Mouse (Mus musculus) liver, embryonic 11.5 days (tissue): ENCODE measurements at regions not wholly inside any gene's neighbourhood (a gene's known extent, or its start where the extent isn't known, plus 50 kb on each side); places are given as distances from the start of the nearest gene placed in this dataset.

ENCODE experiments used
- ATAC-seq: fragments of 200-750 bp; cut with Nextera tagmentation; replicated peaks from 2 replicates; pipeline ENCODE4 v1.8.0; 2017; ENCODE audit warnings: moderate number of reproducible peaks, mild to moderate bottlenecking, moderate TSS enrichment, moderate library complexity; ENCODE audit not compliant: low FRiP score
- DNase-seq: peaks from one replicate; pipeline ENCODE4 v3.0.0-alpha.2; 2017; ENCODE audit warnings: low spot score
- H3K27ac ChIP-seq: fragments of 300-500 bp; sonication (generic); 2 replicates; pipeline ENCODE4 v1.5.1; 2014; ENCODE audit warnings: mild to moderate bottlenecking, low read depth, low read length, control low read depth
- H3K27me3 ChIP-seq: fragments of 300-500 bp; sonication (generic); replicated peaks from 2 replicates; pipeline ENCODE4 v1.6.1; 2014; ENCODE audit warnings: low read length, mixed read lengths; ENCODE audit not compliant: control insufficient read depth, insufficient read depth
- H3K36me3 ChIP-seq: fragments of 300-500 bp; sonication (generic); 2 replicates; pipeline ENCODE4 v1.6.1; 2014; ENCODE audit warnings: mild to moderate bottlenecking, low read length, moderate library complexity, mixed read lengths; ENCODE audit not compliant: control insufficient read depth, insufficient read depth
- H3K4me1 ChIP-seq: fragments of 300-500 bp; sonication (generic); replicated peaks from 2 replicates; pipeline ENCODE4 v1.6.1; 2014; ENCODE audit warnings: low read length, mixed read lengths; ENCODE audit not compliant: control insufficient read depth, insufficient read depth
- H3K4me2 ChIP-seq: fragments of 300-500 bp; sonication (generic); 2 replicates; pipeline ENCODE4 v1.6.1; 2014; ENCODE audit warnings: mild to moderate bottlenecking, control low read depth, moderate library complexity
- H3K4me3 ChIP-seq: fragments of 300-500 bp; sonication (generic); 2 replicates; pipeline ENCODE4 v1.5.1; 2014; ENCODE audit warnings: low read depth, low read length, control low read depth
- H3K9ac ChIP-seq: fragments of 300-500 bp; sonication (generic); 2 replicates; pipeline ENCODE4 v1.6.1; 2014; ENCODE audit warnings: low read depth, low read length, control low read depth
- H3K9me3 ChIP-seq: fragments of 300-500 bp; sonication (generic); 2 replicates; pipeline ENCODE4 v1.6.1; 2016; ENCODE audit warnings: low read length, inconsistent platforms, mixed read lengths; ENCODE audit not compliant: control insufficient read depth
- WGBS: fragments of 180-500 bp; shearing (Covaris S2); extraction: QIAGEN DNeasy Blood & Tissue Kit; methylation state at CpG from one replicate; pipeline ENCODE4 v1.1.7; 2014; 5-methylcytosine and 5-hydroxymethylcytosine counted together

DNA sequence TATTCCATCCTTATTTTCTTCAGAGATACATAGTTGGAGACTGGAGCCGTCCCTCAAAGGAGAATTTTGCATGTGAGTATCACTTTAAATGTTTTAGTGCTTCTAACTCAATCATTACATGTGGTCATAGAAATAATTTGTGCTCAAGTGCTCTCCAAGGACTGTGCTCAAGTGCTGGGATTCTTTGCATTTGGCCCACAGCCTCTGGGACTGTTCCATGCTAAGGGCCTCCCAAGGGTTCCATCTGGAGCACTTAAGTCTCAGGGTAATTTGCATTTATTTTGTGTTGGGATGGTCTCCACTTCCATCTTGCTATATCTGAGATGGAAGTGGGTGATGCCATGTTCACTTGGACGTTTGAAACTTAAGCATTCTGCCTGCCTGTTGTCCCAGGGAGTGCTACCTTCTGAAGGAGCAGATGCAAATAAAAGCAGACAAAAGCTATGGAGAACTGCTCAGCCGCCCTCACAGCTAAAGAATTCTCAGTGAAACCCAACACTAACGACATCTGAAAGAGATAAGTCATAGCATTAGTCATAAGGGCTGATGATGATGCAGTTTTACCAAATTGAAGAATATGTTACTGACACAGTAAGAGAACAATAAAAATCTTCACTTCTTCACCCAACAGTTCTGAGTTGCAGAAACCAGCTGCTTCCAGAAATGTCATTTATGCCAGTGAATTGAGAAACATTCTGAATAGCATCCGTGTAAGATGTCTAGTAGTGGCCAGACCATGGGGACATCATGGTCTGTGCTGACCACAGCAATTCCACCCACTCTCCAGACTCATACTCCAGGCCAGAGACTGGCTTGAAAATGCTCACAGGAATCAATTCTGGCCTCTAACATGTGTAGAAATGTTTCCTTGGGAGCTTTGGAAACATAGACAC, 237.4 kb upstream of the Tbx18 start:
- 45% methylated on average over 5 of the region's 5 CpGs for WGBS
- Histone ChIP-seq H3K27ac (no peak overlapping the region), H3K4me3 (no peak overlapping the region), H3K4me1 (no peaks in the 10 kb centered on the region), H3K27me3 (no peaks in the 10 kb centered on the region), H3K36me3 (no peaks in the 10 kb centered on the region), H3K9me3 (no peaks in the 10 kb centered on the region), H3K4me2 (no peak overlapping the region), H3K9ac (no peak overlapping the region)
- DNase-seq (no peak), ATAC-seq (no peak)

DNA sequence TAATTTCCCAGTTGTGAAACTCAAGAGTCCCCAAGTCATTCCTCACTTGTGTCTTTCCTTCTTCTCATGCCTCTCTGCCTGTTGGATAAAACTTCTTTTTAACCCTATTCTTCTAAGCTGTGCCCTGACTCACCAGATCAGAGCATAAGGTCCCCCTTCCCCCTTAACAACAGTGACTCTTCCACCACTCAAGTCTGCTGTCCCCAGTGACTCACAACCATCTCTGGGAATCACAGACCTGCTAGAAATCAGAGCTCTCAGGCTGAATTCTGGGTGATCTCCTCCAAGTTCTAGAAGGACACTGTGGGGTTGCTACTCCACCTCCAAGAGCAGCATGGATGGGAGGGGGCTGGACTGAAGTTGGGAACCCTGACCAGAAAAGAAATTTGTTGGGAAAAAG, 239.5 kb upstream of the Tbx18 start:
- H3K4me2 ChIP-seq: no peak overlapping the region
- H3K27ac ChIP-seq: no peak overlapping the region
- no peak overlapping the region for H3K4me3 ChIP-seq
- H3K36me3 ChIP-seq: no peaks in the 10 kb centered on the region
- no peaks in the 10 kb centered on the region for H3K9me3 ChIP-seq
- H3K9ac ChIP-seq: no peak overlapping the region
- H3K27me3 ChIP-seq: no peaks in the 10 kb centered on the region
- no peak for ATAC-seq
- no peak for DNase-seq
- H3K4me1 ChIP-seq: no peaks in the 10 kb centered on the region

DNA sequence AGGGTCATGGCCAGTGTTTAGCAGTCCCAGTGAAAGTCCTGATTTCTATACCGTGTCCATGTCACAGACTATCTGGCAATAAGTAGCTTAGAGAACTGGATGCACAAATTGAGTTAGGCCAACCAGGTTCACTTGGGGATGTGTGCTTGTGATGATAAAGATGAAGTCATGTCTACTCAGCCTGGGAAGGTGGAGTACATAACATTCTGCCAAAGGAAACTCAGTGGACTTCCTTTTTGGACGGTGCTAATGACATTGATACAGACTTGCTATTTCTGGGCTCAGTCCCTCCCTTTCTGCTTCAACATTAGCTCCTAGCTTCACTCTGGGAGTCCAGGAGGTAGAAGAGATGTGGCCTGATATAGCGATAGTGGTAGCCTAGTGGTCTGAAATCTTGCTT, 240.7 kb upstream of the Tbx18 start:
- no peaks in the 10 kb centered on the region for H3K27me3 ChIP-seq
- no peaks in the 10 kb centered on the region for H3K9me3 ChIP-seq
- H3K4me1 ChIP-seq: no peaks in the 10 kb centered on the region
- DNase-seq: no peak
- no peaks in the 10 kb centered on the region for H3K36me3 ChIP-seq
- no peak overlapping the region for H3K27ac ChIP-seq
- no peak for ATAC-seq
- H3K4me3 ChIP-seq: no peak overlapping the region
- H3K4me2 ChIP-seq: no peak overlapping the region
- 79% methylated on average over 3 of the region's 3 CpGs for WGBS
- no peak overlapping the region for H3K9ac ChIP-seq

DNA sequence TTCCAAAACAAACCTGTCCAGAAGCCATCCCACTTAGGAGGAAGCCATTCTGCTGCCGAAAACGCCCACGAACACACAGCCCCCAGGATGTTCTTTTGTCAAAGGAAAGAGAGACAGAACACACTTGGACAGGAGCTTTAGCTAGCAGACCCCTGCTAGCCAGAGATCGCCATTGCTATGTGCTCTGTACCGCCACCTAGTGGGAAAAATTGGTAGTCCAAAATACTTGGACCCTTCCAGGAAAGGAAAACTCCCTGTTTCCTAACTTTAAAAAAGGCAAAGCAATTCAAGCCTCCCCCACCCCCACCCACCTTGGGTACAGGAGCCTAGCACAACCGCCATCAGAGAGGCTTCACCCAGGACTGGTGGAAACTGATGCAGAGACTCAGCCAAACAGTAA, 242.5 kb upstream of the Tbx18 start:
- no peaks in the 10 kb centered on the region for H3K9me3 ChIP-seq
- ATAC-seq (no peak), DNase-seq (no peak)
- no peaks in the 10 kb centered on the region for H3K36me3 ChIP-seq
- H3K4me2 ChIP-seq: no peak overlapping the region
- no peak overlapping the region for H3K9ac ChIP-seq
- no peaks in the 10 kb centered on the region for H3K4me1 ChIP-seq
- no peak overlapping the region for H3K4me3 ChIP-seq
- no peaks in the 10 kb centered on the region for H3K27me3 ChIP-seq
- WGBS: 41% methylated on average over 6 of the region's 6 CpGs
- no peak overlapping the region for H3K27ac ChIP-seq

DNA sequence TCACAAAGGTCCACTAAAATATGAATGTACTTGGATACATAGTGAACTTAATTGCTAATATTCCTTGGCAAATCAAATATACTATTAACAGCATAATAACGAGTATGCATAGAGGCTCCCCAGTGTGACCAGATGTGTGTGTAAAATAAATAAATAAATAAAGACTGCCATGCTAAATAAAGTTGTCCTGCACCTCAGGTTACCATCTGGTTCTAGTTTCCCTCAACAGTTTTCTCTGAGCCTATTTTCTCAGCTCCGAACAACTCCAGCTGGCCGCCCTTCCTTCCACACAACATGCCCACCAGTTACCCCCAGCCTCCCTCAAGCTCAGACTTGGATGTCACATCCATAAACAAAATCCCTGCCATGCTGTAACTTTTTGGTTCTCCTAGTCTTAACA, 253.8 kb upstream of the Tbx18 start:
- H3K4me1 ChIP-seq: no peaks in the 10 kb centered on the region
- DNase-seq: no peak
- H3K27ac ChIP-seq: no peak overlapping the region
- WGBS: 76% methylated on average over 3 of the region's 3 CpGs
- no peak overlapping the region for H3K9ac ChIP-seq
- no peak for ATAC-seq
- H3K4me2 ChIP-seq: no peak overlapping the region
- H3K36me3 ChIP-seq: no peaks in the 10 kb centered on the region
- H3K27me3 ChIP-seq: no peaks in the 10 kb centered on the region
- no peak overlapping the region for H3K4me3 ChIP-seq
- no peaks in the 10 kb centered on the region for H3K9me3 ChIP-seq

DNA sequence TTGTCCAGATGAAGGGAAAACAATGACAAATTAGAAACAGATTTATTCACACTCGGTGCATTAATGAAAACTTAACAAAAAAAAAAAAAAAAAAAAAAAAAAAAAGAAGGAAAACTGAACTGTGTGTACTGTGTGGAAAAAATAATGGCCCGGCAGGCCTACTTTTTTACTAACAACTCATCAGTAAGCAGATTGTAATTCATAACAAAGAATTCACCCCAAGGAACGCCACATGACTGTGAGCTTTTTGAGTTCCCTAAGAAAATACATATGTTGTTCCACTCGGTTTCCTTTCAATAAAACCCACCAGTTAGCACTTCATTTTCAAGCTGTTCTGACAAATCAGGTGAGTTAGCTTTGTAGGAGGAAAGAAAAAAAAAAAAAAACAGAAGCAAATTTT, 254.4 kb upstream of the Tbx18 start:
- ATAC-seq (no peak), DNase-seq (no peak)
- Histone ChIP-seq H3K36me3 (no peaks in the 10 kb centered on the region), H3K4me2 (no peak overlapping the region), H3K4me1 (no peaks in the 10 kb centered on the region), H3K9ac (no peak overlapping the region), H3K9me3 (no peaks in the 10 kb centered on the region), H3K4me3 (no peak overlapping the region), H3K27ac (no peak overlapping the region), H3K27me3 (no peaks in the 10 kb centered on the region)
- 72% methylated on average over 4 of the region's 4 CpGs for WGBS

DNA sequence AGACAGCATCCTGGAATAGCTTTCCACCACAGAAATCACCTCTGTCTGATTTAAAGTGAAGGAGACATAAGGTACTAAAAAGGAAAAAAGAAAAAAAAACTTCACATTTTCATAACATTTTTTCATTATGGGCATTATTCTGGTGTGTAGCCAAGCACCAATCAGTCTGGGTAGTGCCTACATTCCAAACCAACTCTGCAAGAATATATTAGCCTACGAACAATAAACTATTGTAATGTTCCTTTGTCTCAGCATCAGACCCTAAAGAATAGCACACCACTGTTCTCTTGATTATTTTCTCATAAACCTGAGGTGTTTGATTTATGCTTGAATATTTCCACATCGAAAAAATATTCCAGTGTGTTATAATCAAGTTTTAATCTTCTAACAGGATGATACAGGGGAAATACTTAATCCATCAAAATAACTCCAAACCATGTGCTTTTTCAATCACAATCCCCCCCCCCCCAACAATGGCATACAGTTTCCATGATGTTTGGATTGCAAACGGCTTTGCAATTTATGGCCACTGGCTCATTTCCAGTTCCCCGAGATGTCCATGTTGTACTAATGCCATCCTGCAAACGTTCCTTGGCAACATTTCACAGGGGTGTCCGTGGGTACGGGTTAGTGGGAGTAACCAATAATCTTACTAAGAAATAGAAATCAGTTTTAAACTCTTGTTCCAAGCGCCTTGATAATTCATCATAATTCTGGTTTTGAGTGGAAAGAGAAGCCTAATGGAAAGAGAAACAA, 275.1 kb upstream of the Tbx18 start:
- Histone ChIP-seq H3K4me3 (no peak overlapping the region), H3K4me1 (no peaks in the 10 kb centered on the region), H3K9me3 (no peaks in the 10 kb centered on the region), H3K4me2 (no peak overlapping the region), H3K9ac (no peak overlapping the region), H3K27ac (no peak overlapping the region), H3K27me3 (no peaks in the 10 kb centered on the region), H3K36me3 (no peaks in the 10 kb centered on the region)
- ATAC-seq (no peak), DNase-seq (no peak)
- WGBS: 81% methylated on average over 8 of the region's 8 CpGs

DNA sequence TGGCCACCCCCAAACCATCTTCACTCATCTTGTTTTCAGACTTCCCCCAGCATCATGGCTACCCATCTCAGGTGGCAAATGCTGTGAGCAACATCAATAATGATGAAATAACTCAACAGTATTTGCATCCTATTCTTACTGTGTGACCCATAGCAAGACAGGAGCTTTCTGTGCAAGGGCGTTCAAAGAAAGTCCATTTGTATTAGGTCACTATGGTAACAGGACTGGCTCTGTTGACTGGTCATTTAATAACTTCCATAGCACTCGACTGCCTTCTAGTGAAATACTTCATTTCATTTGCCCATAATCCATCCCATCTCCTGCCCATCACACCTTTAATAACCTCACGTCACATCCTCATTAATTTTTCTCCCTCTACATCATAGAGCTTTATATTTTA, 292.7 kb upstream of the Tbx18 start:
- WGBS: 74% methylated on average over 3 of the region's 3 CpGs
- no peak overlapping the region for H3K9ac ChIP-seq
- no peak overlapping the region for H3K27ac ChIP-seq
- no peaks in the 10 kb centered on the region for H3K27me3 ChIP-seq
- H3K36me3 ChIP-seq: no peaks in the 10 kb centered on the region
- ATAC-seq: no peak
- no peak overlapping the region for H3K4me2 ChIP-seq
- no peak for DNase-seq
- no peaks in the 10 kb centered on the region for H3K4me1 ChIP-seq
- no peak overlapping the region for H3K4me3 ChIP-seq
- 0 out of 2 replicates have a peak, but pooled peaks cover 2% of the 10 kb centered on the region for H3K9me3 ChIP-seq

DNA sequence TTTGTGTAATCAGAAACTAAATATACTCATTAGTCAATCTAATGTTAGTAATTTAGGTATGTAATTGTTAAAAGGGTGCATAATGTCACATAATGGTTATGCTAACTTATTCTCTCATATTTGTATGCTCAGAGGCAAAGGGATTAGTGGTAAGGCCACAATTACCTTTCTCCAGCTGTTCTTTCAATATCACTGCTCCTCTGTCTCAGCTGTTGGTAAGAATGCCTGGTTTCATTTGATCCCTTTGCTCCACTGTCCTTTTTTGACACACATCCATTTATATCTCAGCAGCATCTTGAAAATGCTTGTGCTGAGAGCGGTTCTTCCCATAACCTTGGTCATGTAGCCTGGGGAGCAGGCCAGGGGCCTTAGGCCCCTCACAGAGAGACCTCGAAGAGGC, 294.9 kb upstream of the Tbx18 start:
- H3K4me2 ChIP-seq: no peak overlapping the region
- H3K27me3 ChIP-seq: no peaks in the 10 kb centered on the region
- H3K36me3 ChIP-seq: no peaks in the 10 kb centered on the region
- WGBS: 62% methylated on average over 2 of the region's 2 CpGs
- ATAC-seq (no peak), DNase-seq (no peak)
- H3K4me1 ChIP-seq: no peaks in the 10 kb centered on the region
- no peak overlapping the region for H3K27ac ChIP-seq
- H3K4me3 ChIP-seq: no peak overlapping the region
- H3K9ac ChIP-seq: no peak overlapping the region
- H3K9me3 ChIP-seq: no peaks in the 10 kb centered on the region
